Mouse (Mus musculus) heart, adult 2 months (tissue): ENCODE data around the gene Yipf2. TPM values are rescaled to one million over a fixed set of nuclear protein-coding genes. Genes with fewer than 3 reads are reported as not detected.
"Not testable (repeated sequence)": the region's sequence is repeated elsewhere in the genome, so short reads cannot be mapped to it uniquely, and the experiment has no call there.

ENCODE experiments used
- DNase-seq, 2 experiments: peaks; one replicate each; pipeline ENCODE4 v3.0.0; 2021
- H3K27ac ChIP-seq: fragments of 200-600 bp; 2 replicates; pipeline ENCODE4 v1.8.1; 2022
- H3K27me3 ChIP-seq: fragments of 200-500 bp; 2 replicates; pipeline ENCODE4 v1.6.1; 2012; ENCODE audit warnings: mild to moderate bottlenecking, low read length, inconsistent platforms, mixed read lengths; ENCODE audit not compliant: control insufficient read depth, insufficient read depth
- H3K36me3 ChIP-seq: fragments of 200-500 bp; 2 replicates; pipeline ENCODE4 v1.6.1; 2012; ENCODE audit warnings: low read length, inconsistent platforms; ENCODE audit not compliant: control insufficient read depth, insufficient read depth
- H3K4me1 ChIP-seq: fragments of 200-500 bp; 2 replicates; pipeline ENCODE4 v1.6.1; 2011; ENCODE audit warnings: low read length; ENCODE audit not compliant: control insufficient read depth, insufficient read depth
- H3K4me3 ChIP-seq: fragments of 200-600 bp; 2 replicates; pipeline ENCODE4 v1.8.1; 2022
- H3K79me2 ChIP-seq: fragments of 200-500 bp; replicated peaks from 2 replicates; pipeline ENCODE4 v1.6.1; 2012; ENCODE audit warnings: mild to moderate bottlenecking, inconsistent platforms, low read length, moderate library complexity, mixed read lengths; ENCODE audit not compliant: control insufficient read depth, insufficient read depth
- H3K9ac ChIP-seq: fragments of 200-500 bp; 2 replicates; pipeline ENCODE4 v1.6.1; 2012; ENCODE audit warnings: low read depth, mild to moderate bottlenecking, control low read depth, inconsistent platforms, low read length, mixed read lengths
- CTCF ChIP-seq: fragments of 200-600 bp; IDR thresholded peaks from 2 replicates; pipeline ENCODE4 v1.8.1; 2022; ENCODE audit warnings: antibody characterized with exemption, mild to moderate bottlenecking, moderate library complexity
- EP300 ChIP-seq: fragments of 200-500 bp; IDR thresholded peaks from 2 replicates; pipeline ENCODE4 v1.6.1; 2011; ENCODE audit warnings: low read depth, low read length, control low read depth; ENCODE audit not compliant: insufficient read depth
- POLR2A ChIP-seq: fragments of 200-500 bp; IDR thresholded peaks from 2 replicates; pipeline ENCODE4 v1.6.1; 2011; ENCODE audit warnings: mild to moderate bottlenecking, low read depth, low read length, control low read depth; ENCODE audit not compliant: insufficient read depth
- WGBS: fragments of 180-500 bp; shearing (Covaris S2); methylation state at CpG from one replicate; pipeline ENCODE4 v1.1.7; 2018; 5-methylcytosine and 5-hydroxymethylcytosine counted together
- intact Hi-C: fragments of 180-260 bp; cut with DNase I; formaldehyde crosslinking; loops from one replicate; pipeline ENCODE4 v1.15.1; 2025
- polyA plus RNA-seq: library from polyadenylated mRNA; depleted of rRNA; stranded (reverse); fragments of >200 nt; gene quantifications from 2 replicates; pipeline ENCODE4 v1.2.3, GENCODE M21; 2012
- total RNA-seq, 2 experiments: library from RNA; stranded (reverse); gene quantifications; 2 replicates each; pipeline ENCODE4 v1.2.3; 2021

The Yipf2 gene
- total and polyA plus RNA-seq, 3 experiments: 6.4 to 12.5 (median 8.0) TPM

DNA sequence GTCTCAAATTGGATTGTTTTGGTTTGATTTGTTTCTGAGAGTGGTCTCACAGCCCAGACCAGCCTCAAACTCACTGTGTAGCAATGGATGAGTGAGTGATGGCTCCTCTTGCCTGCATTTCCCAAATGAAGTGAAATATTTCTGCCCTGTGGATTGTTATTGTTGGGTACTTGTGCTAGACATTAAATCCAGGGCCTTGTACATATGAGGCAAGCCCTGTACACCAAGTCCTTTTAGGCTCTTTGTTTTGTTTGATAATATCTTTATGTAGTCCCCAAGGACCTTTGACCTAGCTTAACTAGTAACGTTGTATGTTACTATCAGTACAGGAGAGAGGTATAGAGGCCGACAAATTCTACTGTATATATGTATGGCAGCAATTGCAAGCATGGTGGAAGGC is 2.2 kb upstream of the Yipf2 start:
- H3K9ac ChIP-seq: no peak overlapping the region

DNA sequence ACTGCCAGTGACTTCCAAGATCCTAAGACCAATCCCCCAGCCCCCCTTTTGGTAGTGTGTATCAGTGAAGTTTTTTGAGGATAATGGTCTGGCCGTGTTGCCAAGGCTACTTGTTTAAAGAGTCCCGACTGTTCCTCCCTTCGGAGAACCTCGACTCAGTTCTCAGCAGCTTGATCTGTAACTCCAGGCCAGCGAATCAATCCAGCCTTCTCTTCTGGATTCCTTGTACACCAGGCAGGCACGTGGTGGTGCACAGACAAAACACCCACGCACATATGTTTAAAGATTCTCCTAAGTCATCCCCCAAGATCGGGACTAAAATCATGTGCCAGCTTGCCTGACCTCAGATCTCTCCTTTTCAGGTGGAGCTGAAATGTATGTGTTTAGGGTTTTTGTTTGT is 1.7 kb upstream of the Yipf2 start:
- DNase-seq, H3K27ac ChIP-seq, intact Hi-C loops, H3K79me2 ChIP-seq, H3K4me3 ChIP-seq, H3K4me1 ChIP-seq, H3K36me3 ChIP-seq, H3K27me3 ChIP-seq, H3K9ac ChIP-seq: not testable (repeated sequence)
- 76% methylated on average over 8 of the region's 8 CpGs for WGBS

More for the DNA sequence above, 2.2 kb upstream of the Yipf2 start:
- intact Hi-C loops: no loop called here
- Histone ChIP-seq H3K36me3 (no peaks in the 10 kb centered on the region; the same call in 1 of the 2 replicates), H3K27me3 (no peaks in the 10 kb centered on the region), H3K79me2 (no peaks in the 10 kb centered on the region; the same call in 1 of the 2 replicates), H3K4me3 (no peak overlapping the region), H3K4me1 (peaks cover 9% of the 10 kb centered on the region), H3K27ac (no peak overlapping the region)
- no peak for DNase-seq
- TF ChIP-seq CTCF (no peak), EP300 (no peak), POLR2A (no peak)
- 65% methylated on average over 2 of the region's 2 CpGs for WGBS

DNA sequence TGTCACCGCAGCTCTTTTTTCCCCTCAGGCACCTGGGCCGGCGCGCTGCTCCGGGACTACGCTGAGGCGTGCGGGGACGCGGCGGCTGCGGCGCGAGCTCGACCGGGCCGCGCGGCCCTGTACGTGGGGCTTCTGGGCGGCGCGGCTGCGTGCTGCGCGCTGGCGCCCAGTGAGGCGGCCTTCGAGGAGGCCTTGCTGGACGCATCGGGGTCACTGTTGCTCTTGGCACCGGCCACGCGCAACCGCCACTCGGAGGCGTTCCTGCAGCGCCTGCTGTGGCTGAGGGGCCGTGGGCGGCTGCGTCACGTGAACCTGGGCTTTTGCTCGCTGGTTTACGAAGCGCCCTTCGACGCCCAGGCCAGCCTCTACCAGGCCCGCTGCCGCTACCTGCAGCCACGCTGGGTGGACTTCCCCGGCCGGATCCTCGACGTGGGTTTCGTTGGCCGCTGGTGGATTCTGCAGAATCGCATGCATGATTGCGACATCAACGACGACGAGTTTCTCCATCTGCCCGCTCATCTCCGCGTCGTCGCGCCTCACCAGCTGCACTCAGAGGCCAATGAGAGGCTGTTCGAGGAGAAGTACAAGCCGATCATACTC is 594 bp upstream of the Yipf2 start:
- TF ChIP-seq EP300 (no peak), CTCF (no peak), POLR2A (no peak)
- Histone ChIP-seq H3K27me3 (no peaks in the 10 kb centered on the region), H3K79me2 (no peaks in the 10 kb centered on the region; the same call in 1 of the 2 replicates), H3K27ac (peak overlapping the region; percentile 72), H3K36me3 (no peaks in the 10 kb centered on the region; the same call in 1 of the 2 replicates), H3K4me1 (peaks cover 9% of the 10 kb centered on the region), H3K9ac (peak overlapping the region; percentile 84), H3K4me3 (peak overlapping the region; percentile 84)
- intact Hi-C loops: no loop called here
- under 1% methylated on average over 68 of the region's 69 CpGs for WGBS
- no peak for DNase-seq

DNA sequence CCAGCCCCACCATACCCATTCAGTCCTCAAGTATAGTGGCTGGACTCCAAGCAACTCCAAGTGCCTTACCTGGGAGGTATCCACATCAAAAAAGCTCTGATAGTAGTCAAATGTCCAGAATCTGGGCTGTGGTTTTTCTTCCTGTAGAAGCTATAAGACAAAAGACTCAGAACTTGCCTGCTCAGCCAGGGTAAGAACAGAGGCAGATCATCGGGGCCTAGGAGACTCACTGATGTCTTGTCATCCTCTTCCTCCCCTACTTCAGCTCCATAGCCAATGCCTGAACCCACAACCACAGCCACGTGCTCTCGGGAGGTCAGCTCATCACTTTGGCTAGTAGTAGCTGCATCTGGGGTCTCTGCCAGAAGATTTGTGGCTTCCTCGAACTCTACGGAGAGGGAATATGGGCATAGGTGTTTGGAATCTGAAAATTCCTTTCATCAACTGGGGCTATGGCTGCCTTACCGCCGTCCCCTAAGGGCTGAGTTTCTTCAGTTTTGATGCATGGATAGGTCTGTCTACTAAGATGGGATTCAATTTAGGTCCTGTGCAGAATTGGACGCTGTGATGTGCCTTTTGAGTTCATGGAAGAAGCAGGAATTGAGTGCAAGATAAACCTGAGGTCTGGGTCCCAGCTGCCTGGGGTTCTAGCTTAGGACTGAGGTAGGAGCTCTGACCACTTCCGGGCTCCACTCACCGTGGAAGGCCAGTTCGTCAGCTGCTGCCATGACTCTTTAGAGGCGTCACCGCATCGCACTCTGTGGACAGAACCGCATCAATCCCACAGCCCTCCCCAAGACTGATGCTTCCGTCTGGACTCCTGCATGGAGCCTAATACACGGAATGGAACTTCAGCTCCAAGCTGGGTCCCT is 561 bp downstream of the Yipf2 start:
- intact Hi-C loops: loop anchor here (1.0 kb wide), 2 partner anchors 24 to 45 kb away; partner anchors contain the start of gene Smarca4
- WGBS: 15% methylated on average over 17 of the region's 17 CpGs
- H3K27me3 ChIP-seq: no peaks in the 10 kb centered on the region
- no peaks in the 10 kb centered on the region; the same call in 1 of the 2 replicates for H3K36me3 ChIP-seq
- peak overlapping the region; percentile 84 for H3K4me3 ChIP-seq
- peak in 1 of 2 experiments; percentile 26 for DNase-seq
- H3K4me1 ChIP-seq: peaks cover 9% of the 10 kb centered on the region
- peak overlapping the region; percentile 72 for H3K27ac ChIP-seq
- peak overlapping the region; percentile 61 for H3K9ac ChIP-seq
- TF ChIP-seq EP300 (no peak), CTCF (no peak), POLR2A (no peak)
- no peaks in the 10 kb centered on the region; the same call in 1 of the 2 replicates for H3K79me2 ChIP-seq

DNA sequence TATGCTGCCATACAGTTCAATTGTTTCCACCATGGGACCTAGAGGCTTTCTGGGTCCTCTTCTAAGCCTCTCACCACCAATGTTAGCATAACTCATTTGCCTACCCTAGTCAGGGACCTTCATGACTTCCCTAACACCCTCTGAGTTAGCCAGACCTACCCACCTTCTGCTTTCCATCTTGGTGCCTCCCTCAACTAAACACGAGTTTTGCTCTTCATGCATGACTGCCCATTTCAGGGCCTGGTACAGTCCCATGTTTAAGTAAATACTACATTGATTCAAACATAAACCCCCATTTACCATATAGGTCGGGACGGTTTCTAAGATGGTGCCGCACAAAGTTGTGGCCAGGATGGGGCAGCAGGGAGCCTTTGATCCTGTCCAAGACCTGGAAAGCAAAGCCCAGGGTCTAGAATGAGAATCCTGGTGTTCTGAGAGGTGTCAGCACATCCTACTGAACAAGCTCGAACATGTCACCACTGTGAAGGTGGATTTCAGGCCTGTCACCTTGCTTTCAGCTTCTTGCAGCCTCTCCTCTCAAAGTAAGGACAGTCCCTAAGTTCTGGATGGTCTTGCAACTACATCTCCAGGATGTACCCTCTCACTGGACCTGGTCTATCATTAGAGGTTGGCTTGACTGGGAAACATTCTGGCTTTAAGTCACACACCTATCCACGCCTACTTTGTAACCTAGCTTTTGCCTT is 1.3 kb downstream of the Yipf2 start:
- intact Hi-C loops: no loop called here
- H3K27ac ChIP-seq: no peak overlapping the region
- H3K9ac ChIP-seq: no peak overlapping the region
- WGBS: 79% methylated on average over 6 of the region's 6 CpGs
- no peaks in the 10 kb centered on the region for H3K27me3 ChIP-seq
- peaks cover 9% of the 10 kb centered on the region for H3K4me1 ChIP-seq
- no peak for TF ChIP-seq EP300
- no peak for TF ChIP-seq CTCF
- TF ChIP-seq POLR2A: no peak
- DNase-seq: no peak
- H3K36me3 ChIP-seq: no peaks in the 10 kb centered on the region; the same call in 1 of the 2 replicates
- H3K79me2 ChIP-seq: no peaks in the 10 kb centered on the region; the same call in 1 of the 2 replicates
- no peak overlapping the region for H3K4me3 ChIP-seq
